Mouse (Mus musculus) midbrain, embryonic 14.5 days (tissue): Measurements from ENCODE around the gene Tiam2. TPM values are rescaled to one million over a fixed set of nuclear protein-coding genes. Genes with fewer than 3 reads are reported as not detected.

Experiments
- ATAC-seq: fragments of 200-750 bp; cut with Nextera tagmentation; 2 replicates; pipeline ENCODE4 v1.8.0; 2017; ENCODE audit warnings: moderate number of reproducible peaks, moderate library complexity; ENCODE audit not compliant: low FRiP score, low TSS enrichment
- DNase-seq: peaks from one replicate; pipeline ENCODE4 v3.0.0-alpha.2; 2015
- H3K27ac ChIP-seq: fragments of 300-500 bp; sonication (generic); replicated peaks from 2 replicates; pipeline ENCODE4 v1.5.1; 2014; ENCODE audit warnings: mild to moderate bottlenecking, low read depth, low read length, moderate library complexity
- H3K27me3 ChIP-seq: fragments of 300-500 bp; sonication (generic); 2 replicates; pipeline ENCODE4 v1.6.1; 2014; ENCODE audit warnings: low read length, control low read depth, mixed read lengths; ENCODE audit not compliant: control insufficient read depth, insufficient read depth
- H3K36me3 ChIP-seq: fragments of 300-500 bp; sonication (generic); 2 replicates; pipeline ENCODE4 v1.6.1; 2014; ENCODE audit warnings: low read length, control low read depth; ENCODE audit not compliant: control insufficient read depth, insufficient read depth
- H3K4me1 ChIP-seq: fragments of 300-500 bp; sonication (generic); 2 replicates; pipeline ENCODE4 v1.6.1; 2014; ENCODE audit warnings: mild to moderate bottlenecking, antibody characterized with exemption, low read length, control low read depth; ENCODE audit not compliant: control insufficient read depth, insufficient read depth
- H3K4me2 ChIP-seq: fragments of 300-500 bp; sonication (generic); 2 replicates; pipeline ENCODE4 v1.6.1; 2014; ENCODE audit warnings: mild to moderate bottlenecking, low read length, moderate library complexity
- H3K4me3 ChIP-seq: fragments of 300-500 bp; sonication (generic); replicated peaks from 2 replicates; pipeline ENCODE4 v1.5.1; 2014; ENCODE audit warnings: low read depth, low read length
- H3K9ac ChIP-seq: fragments of 300-500 bp; sonication (generic); replicated peaks from 2 replicates; pipeline ENCODE4 v1.6.1; 2014; ENCODE audit warnings: mild to moderate bottlenecking, low read length, moderate library complexity
- H3K9me3 ChIP-seq: fragments of 300-500 bp; sonication (generic); 2 replicates; pipeline ENCODE4 v1.6.1; 2016; ENCODE audit warnings: low read length, control low read depth, mixed read lengths; ENCODE audit not compliant: control insufficient read depth
- WGBS: fragments of 180-500 bp; shearing (Covaris S2); extraction: QIAGEN DNeasy Blood & Tissue Kit; methylation state at CpG from one replicate; pipeline ENCODE4 v1.1.7; 2014; 5-methylcytosine and 5-hydroxymethylcytosine counted together
- polyA plus RNA-seq: library from polyadenylated mRNA; unstranded; fragments of >200 nt; fragmentation: Nextera tagmentation; extraction: Ambion mirVana; gene quantifications from 2 replicates; pipeline ENCODE4 v1.2.1, GENCODE M21; 2014

Gene Tiam2
- polyA plus RNA-seq = 2.1 and 3.1 TPM in 2 replicates

GRCm38 (mm10) chr17:3326148-3326902, at the start of gene Tiam2:
TSS of gene Tiam2 (plus strand) at chr17:3326573.
- ATAC-seq (peak; percentile 48), DNase-seq (peak; percentile 51)
- Histone ChIP-seq H3K9me3 (no peaks in the 10 kb centered on the region), H3K36me3 (no peaks in the 10 kb centered on the region), H3K27ac (no peak within 1 kb of the TSS), H3K27me3 (peaks cover 36% of the 10 kb centered on the region), H3K4me3 (peak within 1 kb of the TSS; percentile 34), H3K4me1 (peaks cover 10% of the 10 kb centered on the region), H3K9ac (peak within 1 kb of the TSS; percentile 36), H3K4me2 (peak within 1 kb of the TSS; percentile 68)
- WGBS = under 1% methylated on average over 55 of the region's 55 CpGs

GRCm38 (mm10) chr17:3280321-3280720, 46.1 kb upstream of the Tiam2 start:
- no peaks in the 10 kb centered on the region for H3K36me3 ChIP-seq
- no peak overlapping the region for H3K9ac ChIP-seq
- ATAC-seq (no peak), DNase-seq (no peak)
- no peak overlapping the region for H3K4me3 ChIP-seq
- peaks cover 11% of the 10 kb centered on the region for H3K4me1 ChIP-seq
- H3K4me2 ChIP-seq = no peak overlapping the region
- H3K27me3 ChIP-seq = no peaks in the 10 kb centered on the region
- no peaks in the 10 kb centered on the region for H3K9me3 ChIP-seq
- H3K27ac ChIP-seq = no peak overlapping the region
- 81% methylated on average over 2 of the region's 2 CpGs for WGBS

- no peak overlapping the region for H3K27ac ChIP-seq
- no peak overlapping the region for H3K4me2 ChIP-seq
- ATAC-seq (no peak), DNase-seq (no peak)
- no peak overlapping the region for H3K9ac ChIP-seq
- H3K27me3 ChIP-seq = no peaks in the 10 kb centered on the region
- no peaks in the 10 kb centered on the region for H3K36me3 ChIP-seq
- no peaks in the 10 kb centered on the region for H3K9me3 ChIP-seq
- H3K4me3 ChIP-seq = no peak overlapping the region
- peaks cover 5% of the 10 kb centered on the region; the same call in 1 of the 2 replicates for H3K4me1 ChIP-seq
- 88% methylated on average over 5 of the region's 5 CpGs for WGBS
These were observed 44.4 kb upstream of the Tiam2 start for GRCm38 (mm10) chr17:3281939-3282338.

- Histone ChIP-seq H3K9ac (no peak overlapping the region), H3K4me2 (no peak overlapping the region), H3K9me3 (no peaks in the 10 kb centered on the region), H3K27ac (peak overlapping the region; percentile 67), H3K4me3 (no peak overlapping the region), H3K36me3 (no peaks in the 10 kb centered on the region), H3K4me1 (peaks cover 5% of the 10 kb centered on the region; the same call in 1 of the 2 replicates), H3K27me3 (no peaks in the 10 kb centered on the region)
- peak; percentile 66 for DNase-seq
- WGBS = 43% methylated on average over 8 of the region's 8 CpGs
- no peak for ATAC-seq
These were observed 41.2 kb upstream of the Tiam2 start for GRCm38 (mm10) chr17:3285030-3285671.

GRCm38 (mm10) chr17:3286123-3286825, 40.1 kb upstream of the Tiam2 start:
- Histone ChIP-seq H3K27ac (no peak overlapping the region; the same call in 1 of the 2 replicates), H3K4me2 (no peak overlapping the region), H3K4me3 (no peak overlapping the region), H3K9me3 (no peaks in the 10 kb centered on the region), H3K36me3 (no peaks in the 10 kb centered on the region), H3K27me3 (no peaks in the 10 kb centered on the region), H3K4me1 (peaks cover 5% of the 10 kb centered on the region; the same call in 1 of the 2 replicates), H3K9ac (no peak overlapping the region)
- ATAC-seq = no peak
- WGBS = 78% methylated on average over 8 of the region's 8 CpGs
- DNase-seq = no peak

- 27% methylated on average over 6 of the region's 6 CpGs for WGBS
These were observed 38.0 kb upstream of the Tiam2 start for GRCm38 (mm10) chr17:3288341-3288740.

GRCm38 (mm10) chr17:3295097-3295496, 31.3 kb upstream of the Tiam2 start:
- Histone ChIP-seq H3K36me3 (peaks cover 16% of the 10 kb centered on the region; the same call in 1 of the 2 replicates), H3K4me2 (no peak overlapping the region), H3K9ac (no peak overlapping the region), H3K27me3 (no peaks in the 10 kb centered on the region), H3K27ac (no peak overlapping the region), H3K4me1 (no peaks in the 10 kb centered on the region), H3K9me3 (no peaks in the 10 kb centered on the region), H3K4me3 (no peak overlapping the region)
- ATAC-seq (no peak), DNase-seq (no peak)
- 66% methylated on average over 2 of the region's 2 CpGs for WGBS

More at GRCm38 (mm10) chr17:3288341-3288740, 38.0 kb upstream of the Tiam2 start:
- H3K9me3 ChIP-seq = no peaks in the 10 kb centered on the region
- no peak overlapping the region for H3K27ac ChIP-seq
- 0 out of 2 replicates have a peak, but pooled peaks cover 6% of the 10 kb centered on the region for H3K36me3 ChIP-seq
- H3K27me3 ChIP-seq = no peaks in the 10 kb centered on the region
- no peak overlapping the region for H3K4me2 ChIP-seq
- ATAC-seq (no peak), DNase-seq (peak; percentile 60)
- no peak overlapping the region for H3K9ac ChIP-seq
- H3K4me1 ChIP-seq = peaks cover 5% of the 10 kb centered on the region; the same call in 1 of the 2 replicates
- H3K4me3 ChIP-seq = no peak overlapping the region

- Histone ChIP-seq H3K4me1 (no peaks in the 10 kb centered on the region), H3K27ac (no peak overlapping the region), H3K9ac (no peak overlapping the region), H3K27me3 (no peaks in the 10 kb centered on the region), H3K9me3 (no peaks in the 10 kb centered on the region), H3K4me2 (no peak overlapping the region), H3K36me3 (peaks cover 5% of the 10 kb centered on the region; the same call in 1 of the 2 replicates), H3K4me3 (no peak overlapping the region)
- DNase-seq (no peak), ATAC-seq (no peak)
- 80% methylated on average over 6 of the region's 6 CpGs for WGBS
These were observed 26.9 kb upstream of the Tiam2 start for GRCm38 (mm10) chr17:3299487-3299886.
